Mouse (Mus musculus) layer of hippocampus, adult 18-20 months (tissue): ENCODE results near the gene Pde4b. TPM values are rescaled to one million over a fixed set of nuclear protein-coding genes. Genes with fewer than 3 reads are reported as not detected.

Experiments used
- DNase-seq, 2 experiments: peaks; one replicate each; pipeline ENCODE4 v3.0.0; 2022; ENCODE audit warnings: low spot score in 2 of 2
- total RNA-seq, 2 experiments: library from RNA; stranded (reverse); gene quantifications; 2 replicates each; pipeline ENCODE4 v1.2.3; 2021

The Pde4b gene
- total RNA-seq, 2 experiments from 2014 or later = 59.5 to 65.2 TPM

GRCm38 (mm10) chr4:102569950-102570765 lies 482.8 kb downstream of the Pde4b start:
- no peak for DNase-seq

- no peak for DNase-seq
These were observed 483.5 kb downstream of the Pde4b start for GRCm38 (mm10) chr4:102570766-102571411.

DNA sequence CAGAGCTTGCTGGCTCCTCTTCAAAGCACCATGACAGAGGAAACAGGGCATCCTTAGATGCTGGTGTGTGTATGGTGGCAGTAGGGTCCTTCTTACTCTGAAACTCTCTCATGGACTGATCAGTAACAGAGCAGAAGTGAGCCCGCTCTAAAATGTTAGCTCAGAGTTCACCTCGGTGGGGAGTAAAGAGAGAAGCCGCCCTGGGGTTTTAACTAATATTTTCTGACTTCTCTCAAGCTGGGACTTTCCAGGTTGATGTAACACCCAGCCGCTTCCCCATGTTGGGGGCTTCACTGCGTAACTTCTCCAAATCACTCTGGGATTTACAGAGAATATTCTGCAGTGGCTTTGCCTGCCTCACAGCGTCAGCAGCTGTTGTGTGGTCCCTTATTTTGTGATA lies 484.7 kb downstream of the Pde4b start:
- DNase-seq = no peak

DNA sequence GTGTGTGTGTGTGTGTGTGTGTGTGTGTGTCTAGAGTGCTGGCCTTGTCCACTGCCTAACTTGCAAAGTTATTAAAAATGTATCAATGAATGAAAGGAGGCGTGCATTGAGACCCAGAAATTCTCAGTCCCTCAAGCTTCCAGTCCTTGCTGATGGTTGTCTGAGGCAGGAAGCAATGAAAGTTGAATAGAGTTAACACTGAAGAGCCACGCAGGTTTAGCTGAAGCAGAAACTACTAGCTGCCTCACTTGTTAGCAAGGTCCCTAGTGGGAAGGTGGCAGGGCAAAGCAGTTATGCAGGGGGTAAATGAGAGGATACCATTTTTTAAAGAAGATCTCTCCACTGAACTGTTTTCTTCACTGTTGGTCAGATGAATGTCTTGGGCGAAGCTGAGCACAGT lies 485.2 kb downstream of the Pde4b start:
- DNase-seq = no peak

GRCm38 (mm10) chr4:102573361-102573781 lies 486.0 kb downstream of the Pde4b start:
- DNase-seq = no peak

- no peak for DNase-seq
These were observed 486.9 kb downstream of the Pde4b start for GRCm38 (mm10) chr4:102574226-102574625.

- DNase-seq = no peak
These were observed 487.4 kb downstream of the Pde4b start for GRCm38 (mm10) chr4:102574666-102575254.

- DNase-seq = no peak
These were observed 488.8 kb downstream of the Pde4b start for GRCm38 (mm10) chr4:102576109-102576508.

- DNase-seq = no peak
These were observed 490.3 kb downstream of the Pde4b start for GRCm38 (mm10) chr4:102577636-102578035.

- DNase-seq = no peak
These were observed 491.7 kb downstream of the Pde4b start for GRCm38 (mm10) chr4:102579051-102579450.

DNA sequence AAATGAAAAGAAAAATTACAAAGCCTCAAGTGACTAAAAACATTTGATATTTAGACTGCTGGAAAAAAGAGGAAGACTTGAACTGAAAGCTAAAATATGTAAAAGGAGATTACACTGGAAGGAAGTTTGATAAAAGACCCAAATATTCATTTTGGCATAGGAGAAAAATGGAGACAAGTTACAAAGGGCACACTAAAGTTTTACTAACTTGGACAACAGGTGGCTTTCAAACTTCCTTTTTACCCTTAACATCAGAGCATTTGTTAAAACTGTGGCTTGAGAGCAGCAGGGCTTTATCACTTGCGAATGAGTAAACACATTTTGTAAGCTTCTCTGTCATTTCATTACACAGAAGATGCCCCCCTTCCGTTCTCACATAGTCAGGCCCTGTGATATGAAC lies 492.4 kb downstream of the Pde4b start:
- DNase-seq = no peak

- DNase-seq = no peak
These were observed 494.9 kb downstream of the Pde4b start for GRCm38 (mm10) chr4:102582165-102582749.

DNA sequence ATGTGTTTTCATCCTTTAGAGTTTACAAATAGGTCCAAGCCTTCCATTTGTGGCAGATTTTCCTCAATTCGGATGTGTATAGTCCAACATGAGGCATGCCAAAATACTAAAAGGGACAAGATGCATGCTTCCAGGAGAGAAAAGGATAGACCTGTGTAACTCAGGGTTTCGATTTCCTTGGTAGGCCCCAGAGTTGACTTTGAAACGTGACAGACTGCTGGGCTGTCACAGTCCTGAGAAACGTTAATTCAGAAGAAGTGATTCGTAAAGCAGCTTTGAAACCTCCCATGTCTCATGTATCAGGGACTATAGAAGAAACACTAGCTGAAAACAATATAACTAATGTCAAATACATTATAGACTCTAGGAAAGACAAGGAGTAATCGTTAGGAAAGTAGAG lies 495.6 kb downstream of the Pde4b start:
- DNase-seq = no peak

- no peak for DNase-seq
These were observed 496.1 kb downstream of the Pde4b start for GRCm38 (mm10) chr4:102583469-102583868.

DNA sequence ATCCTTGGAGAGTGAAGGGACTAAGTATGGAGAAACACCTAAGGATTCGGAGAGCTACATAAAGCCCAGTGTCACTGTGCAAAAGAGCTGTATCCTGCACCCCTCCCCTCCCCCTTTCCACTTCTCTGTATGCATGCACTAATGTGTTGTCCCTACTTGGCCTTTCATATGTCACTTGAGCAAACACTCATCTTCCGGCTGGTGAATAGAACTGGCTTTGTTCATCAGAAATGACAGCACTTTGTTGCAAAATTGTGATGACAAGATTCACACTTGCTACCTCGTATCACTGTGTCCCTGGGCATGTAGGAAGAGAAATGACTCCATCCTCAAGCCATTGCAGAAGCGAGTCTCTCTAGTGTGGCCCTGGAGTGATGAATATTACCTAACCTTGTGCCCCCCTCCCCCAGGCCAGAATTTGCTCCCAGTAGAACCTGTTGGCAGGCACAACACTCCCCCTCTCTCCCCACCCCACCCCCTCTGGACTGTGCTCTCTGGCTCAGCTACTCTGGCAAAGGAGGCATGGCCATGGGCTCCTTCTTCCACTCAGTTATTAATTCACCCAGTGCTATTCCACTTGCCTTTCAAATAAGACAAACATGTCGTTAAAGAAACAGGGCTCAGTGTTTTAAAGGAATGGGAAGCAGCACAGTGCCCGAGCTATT lies 497.4 kb downstream of the Pde4b start:
- DNase-seq = no peak

DNA sequence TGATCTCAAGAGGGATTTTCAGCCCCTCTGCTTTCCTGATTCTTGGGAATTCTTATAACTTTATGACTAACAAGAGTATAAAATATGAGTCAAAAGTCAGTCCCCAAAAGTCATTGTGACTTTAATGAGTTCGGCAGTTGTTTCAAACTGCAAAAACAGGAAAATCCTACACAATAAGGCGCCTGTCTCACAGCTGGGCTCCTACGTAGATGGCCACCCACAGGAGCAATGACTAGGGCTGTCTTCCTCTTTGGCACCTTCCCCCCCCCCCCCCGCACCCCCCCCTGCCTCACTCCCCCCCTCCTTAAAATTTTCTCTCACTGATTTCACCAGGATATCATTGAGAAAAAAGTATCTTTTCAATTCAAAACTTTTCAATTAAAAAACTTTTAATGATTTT lies 498.2 kb downstream of the Pde4b start:
- DNase-seq = no peak

- DNase-seq = no peak
These were observed 499.4 kb downstream of the Pde4b start for GRCm38 (mm10) chr4:102586787-102587186.

DNA sequence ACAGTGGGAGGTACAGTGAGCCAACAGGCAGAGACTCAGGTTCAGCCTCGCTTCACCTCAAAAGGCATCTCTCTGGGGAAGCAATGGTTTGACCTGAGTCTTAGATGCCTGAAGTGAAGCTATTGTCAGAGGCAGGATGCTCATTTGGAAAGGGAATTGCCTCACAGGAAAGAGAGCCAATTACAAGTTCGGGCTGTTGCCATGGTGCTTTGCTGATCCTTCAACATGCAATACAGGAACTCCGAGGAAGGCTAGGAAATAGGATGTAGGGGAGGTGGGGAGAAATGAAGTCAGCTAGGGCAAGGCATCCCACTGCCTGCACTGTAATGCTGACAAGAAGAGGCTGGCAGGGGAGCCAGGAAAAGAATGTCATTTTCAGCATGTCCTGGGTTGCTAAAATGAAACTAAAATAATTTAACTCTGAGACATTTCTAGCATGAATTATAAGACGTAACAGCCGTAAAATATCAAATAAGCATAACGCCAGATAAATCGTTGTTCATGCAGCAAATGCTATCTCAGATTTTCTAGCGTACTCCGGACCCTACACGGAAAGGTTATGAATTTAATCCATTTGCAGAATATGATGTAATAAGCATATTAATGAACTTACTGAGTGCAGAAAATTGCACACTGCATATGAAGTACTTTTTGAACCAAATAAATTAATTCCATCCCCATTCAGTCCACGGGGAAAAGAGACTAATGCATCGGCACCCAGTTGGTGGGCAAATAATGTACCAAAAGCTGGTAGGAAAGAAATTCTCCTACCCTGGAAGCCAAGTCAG lies 501.5 kb downstream of the Pde4b start:
- DNase-seq = peak; percentile 64 to 78

GRCm38 (mm10) chr4:102589537-102590031 lies 502.2 kb downstream of the Pde4b start:
- peak; percentile 37 to 62 for DNase-seq

- DNase-seq = peak; percentile 35 to 65
These were observed 504.5 kb downstream of the Pde4b start for GRCm38 (mm10) chr4:102591798-102592197.
